Mouse (Mus musculus) embryonic facial prominence, embryonic 14.5 days (tissue): Measurements from ENCODE around the gene Zscan20. TPM values are rescaled to one million over a fixed set of nuclear protein-coding genes. Genes with fewer than 3 reads are reported as not detected.
"Not testable (repeated sequence)": the region's sequence is repeated elsewhere in the genome, so short reads cannot be mapped to it uniquely, and the experiment has no call there.

Source experiments
- ATAC-seq: fragments of 200-750 bp; cut with Nextera tagmentation; 2 replicates; pipeline ENCODE4 v1.8.0; 2017; ENCODE audit warnings: low read depth, moderate number of reproducible peaks, moderate TSS enrichment
- DNase-seq: peaks from one replicate; pipeline ENCODE4 v3.0.0-alpha.2; 2015; ENCODE audit warnings: low spot score
- H3K27ac ChIP-seq: fragments of 300-500 bp; sonication (generic); replicated peaks from 2 replicates; pipeline ENCODE4 v1.5.1; 2014; ENCODE audit warnings: low read depth, mild to moderate bottlenecking, low read length, moderate library complexity
- H3K27me3 ChIP-seq: fragments of 300-500 bp; sonication (generic); replicated peaks from 2 replicates; pipeline ENCODE4 v1.6.1; 2014; ENCODE audit warnings: low read length; ENCODE audit not compliant: control insufficient read depth, insufficient read depth
- H3K36me3 ChIP-seq: fragments of 300-500 bp; sonication (generic); 2 replicates; pipeline ENCODE4 v1.6.1; 2014; ENCODE audit warnings: low read length, mixed read lengths; ENCODE audit not compliant: control insufficient read depth, insufficient read depth
- H3K4me1 ChIP-seq: fragments of 300-500 bp; sonication (generic); 2 replicates; pipeline ENCODE4 v1.6.1; 2014; ENCODE audit warnings: antibody characterized with exemption, low read length; ENCODE audit not compliant: control insufficient read depth, insufficient read depth
- H3K4me2 ChIP-seq: fragments of 300-500 bp; sonication (generic); 2 replicates; pipeline ENCODE4 v1.6.1; 2014; ENCODE audit warnings: low read depth, mild to moderate bottlenecking, low read length, moderate library complexity, mixed read lengths
- H3K4me3 ChIP-seq: fragments of 300-500 bp; sonication (generic); 2 replicates; pipeline ENCODE4 v1.5.1; 2014; ENCODE audit warnings: low read depth, mild to moderate bottlenecking, low read length
- H3K9ac ChIP-seq: fragments of 300-500 bp; sonication (generic); 2 replicates; pipeline ENCODE4 v1.6.1; 2014; ENCODE audit warnings: low read depth, mild to moderate bottlenecking, low read length, moderate library complexity, mixed read lengths
- H3K9me3 ChIP-seq: fragments of 300-500 bp; sonication (generic); 2 replicates; pipeline ENCODE4 v1.6.1; 2016; ENCODE audit warnings: low read length; ENCODE audit not compliant: control insufficient read depth
- WGBS: fragments of 180-500 bp; shearing (Covaris S2); extraction: QIAGEN DNeasy Blood & Tissue Kit; methylation state at CpG from one replicate; pipeline ENCODE4 v1.1.7; 2014; 5-methylcytosine and 5-hydroxymethylcytosine counted together
- polyA plus RNA-seq: library from polyadenylated mRNA; unstranded; fragments of >200 nt; fragmentation: Nextera tagmentation; extraction: Ambion mirVana; gene quantifications from 2 replicates; pipeline ENCODE4 v1.2.1, GENCODE M21; 2014

Gene Zscan20
- polyA plus RNA-seq, 1 experiment from 2014 or later: 2.0 TPM

DNA sequence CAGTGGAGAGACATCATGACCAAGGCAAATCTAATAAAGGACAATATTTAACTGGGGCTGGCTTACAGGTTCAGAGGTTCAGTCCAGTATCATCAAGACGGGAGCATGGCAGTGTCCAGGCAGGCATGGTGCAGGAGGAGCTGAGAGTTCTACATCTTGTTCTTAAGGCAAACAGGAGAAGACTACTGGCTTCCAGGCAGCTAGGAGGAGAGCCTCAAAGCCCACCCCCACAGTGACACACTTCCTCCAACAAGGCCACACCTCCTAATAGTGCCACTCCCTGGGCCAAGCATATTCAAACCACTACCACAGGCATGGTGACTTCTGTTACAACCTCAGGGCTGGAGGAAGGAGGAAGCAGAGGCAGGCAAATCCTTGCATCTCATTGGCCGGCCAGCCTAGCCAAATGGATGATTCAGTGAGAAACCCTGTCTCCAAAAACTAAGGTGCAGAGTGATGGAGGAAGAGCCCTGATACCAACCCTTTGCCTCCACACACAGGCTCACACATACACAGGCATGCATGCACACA lies 65.9 kb downstream of the Zscan20 start:
- H3K4me3 ChIP-seq, ATAC-seq, DNase-seq, H3K27me3 ChIP-seq, H3K4me1 ChIP-seq, H3K9ac ChIP-seq, H3K4me2 ChIP-seq, H3K9me3 ChIP-seq, H3K27ac ChIP-seq, H3K36me3 ChIP-seq: not testable (repeated sequence)
- whole genome bisulfite sequencing: 73% methylated on average over 2 of the region's 2 CpGs

DNA sequence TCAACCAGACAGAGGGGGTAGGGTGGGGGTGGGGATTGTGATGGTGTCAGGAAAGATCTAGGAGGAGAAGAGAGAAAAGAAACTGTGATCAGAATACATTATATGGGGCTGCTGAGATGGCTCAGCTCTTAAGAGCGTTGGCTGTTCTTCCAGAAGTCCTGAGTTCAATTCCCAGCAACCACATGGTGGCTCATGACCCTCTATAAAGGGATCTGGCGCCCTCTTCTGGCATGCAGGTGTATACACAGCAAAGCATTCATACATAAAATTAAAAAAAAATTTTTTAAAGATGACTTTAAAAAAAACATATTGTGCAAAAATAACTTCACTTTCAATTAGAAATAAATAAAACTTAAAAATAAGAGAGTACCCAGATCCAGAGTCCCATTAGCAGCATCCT lies 66.5 kb downstream of the Zscan20 start:
- H3K36me3 ChIP-seq: no peaks in the 10 kb centered on the region
- no peak for DNase-seq
- no peak for ATAC-seq

More for the DNA sequence above, 66.5 kb downstream of the Zscan20 start:
- H3K9ac ChIP-seq: no peak overlapping the region
- H3K27ac ChIP-seq: no peak overlapping the region
- H3K4me3 ChIP-seq: no peak overlapping the region
- no peak overlapping the region for H3K4me2 ChIP-seq
- no peaks in the 10 kb centered on the region for H3K9me3 ChIP-seq
- no peaks in the 10 kb centered on the region for H3K4me1 ChIP-seq
- H3K27me3 ChIP-seq: no peaks in the 10 kb centered on the region
- WGBS: 24% methylated on average over 2 of the region's 2 CpGs

Other genes with a start within 250 kb of the Zscan20 start
- gene Tlr12, start 8.5 kb upstream of the Zscan20 start, polyA plus RNA-seq: 0.06 and 0.10 TPM in 2 replicates
- 51.0 and 55.1 TPM in 2 replicates for gene Phc2, start 44.6 kb upstream of the Zscan20 start, polyA plus RNA-seq
- 0.13 TPM in 2 replicates for gene A3galt2, start 145.3 kb upstream of the Zscan20 start, polyA plus RNA-seq
- gene Zfp362, start 195.9 kb upstream of the Zscan20 start, polyA plus RNA-seq: 28.6 and 34.0 TPM in 2 replicates